Mouse (Mus musculus): ENCODE results near the gene Slc11a1. TPM values are rescaled to one million over a fixed set of nuclear protein-coding genes. Genes with fewer than 3 reads are reported as not detected.
"Not testable (repeated sequence)": the region's sequence is repeated elsewhere in the genome, so short reads cannot be mapped to it uniquely, and the experiment has no call there.

Gene Slc11a1
- polyA plus RNA-seq, 1 experiment from 2014 or later: 1.8 TPM

- Histone ChIP-seq H3K27me3 (no peaks in the 10 kb centered on the region), H3K36me3 (peaks cover 7% of the 10 kb centered on the region), H3K9ac (no peak overlapping the region), H3K27ac (no peak overlapping the region), H3K9me3 (no peaks in the 10 kb centered on the region), H3K4me1 (peaks cover 10% of the 10 kb centered on the region), H3K4me3 (no peak overlapping the region), H3K4me2 (no peak overlapping the region)
- WGBS: 63% methylated on average over 4 of the region's 4 CpGs
- no peak for ATAC-seq (ENCODE audit: insufficient number of reproducible peaks, insufficient read depth, low FRiP score, low TSS enrichment, low read depth)
Measured at GRCm38 (mm10) chr1:74338626-74339025, 36.4 kb upstream of the Slc11a1 start.

GRCm38 (mm10) chr1:74339917-74340316, 35.1 kb upstream of the Slc11a1 start:
- no peak overlapping the region for H3K9ac ChIP-seq
- H3K36me3 ChIP-seq: peaks cover 7% of the 10 kb centered on the region
- H3K4me3 ChIP-seq: no peak overlapping the region
- 89% methylated on average over 9 of the region's 9 CpGs for WGBS
- peaks cover 5% of the 10 kb centered on the region; the same call in 1 of the 2 replicates for H3K4me1 ChIP-seq
- H3K9me3 ChIP-seq: no peaks in the 10 kb centered on the region
- ATAC-seq (ENCODE audit: insufficient number of reproducible peaks, insufficient read depth, low FRiP score, low TSS enrichment, low read depth): no peak
- H3K4me2 ChIP-seq: no peak overlapping the region
- H3K27ac ChIP-seq: no peak overlapping the region
- no peaks in the 10 kb centered on the region for H3K27me3 ChIP-seq

GRCm38 (mm10) chr1:74340361-74340764, 34.6 kb upstream of the Slc11a1 start:
- no peak overlapping the region for H3K27ac ChIP-seq
- H3K4me1 ChIP-seq: peaks cover under 1% of the 10 kb centered on the region; the same call in 1 of the 2 replicates
- H3K4me2 ChIP-seq: no peak overlapping the region
- H3K9me3 ChIP-seq: no peaks in the 10 kb centered on the region
- 95% methylated on average over 6 of the region's 6 CpGs for WGBS
- peaks cover 7% of the 10 kb centered on the region for H3K36me3 ChIP-seq
- ATAC-seq (ENCODE audit: insufficient number of reproducible peaks, insufficient read depth, low FRiP score, low TSS enrichment, low read depth): no peak
- H3K9ac ChIP-seq: no peak overlapping the region
- no peak overlapping the region for H3K4me3 ChIP-seq
- no peaks in the 10 kb centered on the region for H3K27me3 ChIP-seq

GRCm38 (mm10) chr1:74340992-74341391, 34.0 kb upstream of the Slc11a1 start:
- not testable (repeated sequence) for H3K9ac ChIP-seq; H3K4me2 ChIP-seq; H3K36me3 ChIP-seq; ATAC-seq (ENCODE audit: insufficient number of reproducible peaks, insufficient read depth, low FRiP score, low TSS enrichment, low read depth); H3K4me3 ChIP-seq; H3K9me3 ChIP-seq; H3K27ac ChIP-seq; H3K27me3 ChIP-seq; H3K4me1 ChIP-seq
- 82% methylated on average over 4 of the region's 4 CpGs for WGBS

- Histone ChIP-seq H3K27ac (no peak overlapping the region), H3K27me3 (no peaks in the 10 kb centered on the region), H3K4me3 (no peak overlapping the region), H3K9ac (no peak overlapping the region), H3K9me3 (no peaks in the 10 kb centered on the region), H3K4me2 (no peak overlapping the region), H3K36me3 (peaks cover 7% of the 10 kb centered on the region), H3K4me1 (no peaks in the 10 kb centered on the region; the same call in 1 of the 2 replicates)
- WGBS: 88% methylated on average over 7 of the region's 7 CpGs
- ATAC-seq (ENCODE audit: insufficient number of reproducible peaks, insufficient read depth, low FRiP score, low TSS enrichment, low read depth): no peak
Measured at GRCm38 (mm10) chr1:74341898-74342297, 33.1 kb upstream of the Slc11a1 start.

- Histone ChIP-seq H3K27me3 (no peaks in the 10 kb centered on the region), H3K4me2 (no peak overlapping the region), H3K27ac (no peak overlapping the region), H3K4me1 (no peaks in the 10 kb centered on the region; the same call in 1 of the 2 replicates), H3K36me3 (peaks cover 7% of the 10 kb centered on the region), H3K9me3 (no peaks in the 10 kb centered on the region), H3K9ac (no peak overlapping the region), H3K4me3 (no peak overlapping the region)
- ATAC-seq (ENCODE audit: insufficient number of reproducible peaks, insufficient read depth, low FRiP score, low TSS enrichment, low read depth): no peak
- WGBS: 92% methylated on average over 1 of the region's 1 CpGs
Measured at GRCm38 (mm10) chr1:74342308-74342707, 32.7 kb upstream of the Slc11a1 start.

- no peak overlapping the region for H3K4me2 ChIP-seq
- peaks cover 7% of the 10 kb centered on the region for H3K36me3 ChIP-seq
- H3K27me3 ChIP-seq: no peaks in the 10 kb centered on the region
- no peak overlapping the region for H3K27ac ChIP-seq
- no peak overlapping the region for H3K4me3 ChIP-seq
- H3K9ac ChIP-seq: no peak overlapping the region
- H3K4me1 ChIP-seq: no peaks in the 10 kb centered on the region; the same call in 1 of the 2 replicates
- ATAC-seq (ENCODE audit: insufficient number of reproducible peaks, insufficient read depth, low FRiP score, low TSS enrichment, low read depth): no peak
- H3K9me3 ChIP-seq: no peaks in the 10 kb centered on the region
- 72% methylated on average over 5 of the region's 5 CpGs for WGBS
Measured at GRCm38 (mm10) chr1:74343161-74343560, 31.8 kb upstream of the Slc11a1 start.

- Histone ChIP-seq H3K36me3 (peaks cover 16% of the 10 kb centered on the region), H3K27me3 (no peaks in the 10 kb centered on the region), H3K4me1 (no peaks in the 10 kb centered on the region), H3K9ac (no peak overlapping the region), H3K4me3 (no peak overlapping the region), H3K27ac (no peak overlapping the region), H3K9me3 (no peaks in the 10 kb centered on the region), H3K4me2 (no peak overlapping the region)
- ATAC-seq (ENCODE audit: insufficient number of reproducible peaks, insufficient read depth, low FRiP score, low TSS enrichment, low read depth): no peak
- WGBS: 74% methylated on average over 11 of the region's 11 CpGs
Measured at GRCm38 (mm10) chr1:74344163-74344916, 30.7 kb upstream of the Slc11a1 start.

- peaks cover 48% of the 10 kb centered on the region for H3K36me3 ChIP-seq
- 89% methylated on average over 13 of the region's 13 CpGs for WGBS
- H3K27ac ChIP-seq: no peak overlapping the region
- no peak overlapping the region for H3K4me2 ChIP-seq
- H3K27me3 ChIP-seq: no peaks in the 10 kb centered on the region
- no peaks in the 10 kb centered on the region for H3K4me1 ChIP-seq
- no peaks in the 10 kb centered on the region for H3K9me3 ChIP-seq
- ATAC-seq (ENCODE audit: insufficient number of reproducible peaks, insufficient read depth, low FRiP score, low TSS enrichment, low read depth): no peak
- no peak overlapping the region for H3K9ac ChIP-seq
- H3K4me3 ChIP-seq: no peak overlapping the region
Measured at GRCm38 (mm10) chr1:74351185-74351769, 23.7 kb upstream of the Slc11a1 start.

GRCm38 (mm10) chr1:74352532-74353096, 22.4 kb upstream of the Slc11a1 start:
- H3K4me1 ChIP-seq: no peaks in the 10 kb centered on the region
- no peak overlapping the region for H3K9ac ChIP-seq
- no peaks in the 10 kb centered on the region for H3K9me3 ChIP-seq
- H3K4me2 ChIP-seq: no peak overlapping the region
- 72% methylated on average over 5 of the region's 5 CpGs for WGBS
- no peak overlapping the region for H3K27ac ChIP-seq
- H3K4me3 ChIP-seq: no peak overlapping the region
- H3K36me3 ChIP-seq: peaks cover 48% of the 10 kb centered on the region
- H3K27me3 ChIP-seq: no peaks in the 10 kb centered on the region
- ATAC-seq (ENCODE audit: insufficient number of reproducible peaks, insufficient read depth, low FRiP score, low TSS enrichment, low read depth): no peak

GRCm38 (mm10) chr1:74353453-74354229, 21.4 kb upstream of the Slc11a1 start:
- H3K9ac ChIP-seq: no peak overlapping the region
- H3K27me3 ChIP-seq: no peaks in the 10 kb centered on the region
- no peak overlapping the region for H3K4me3 ChIP-seq
- no peaks in the 10 kb centered on the region for H3K4me1 ChIP-seq
- H3K4me2 ChIP-seq: no peak overlapping the region
- no peak overlapping the region for H3K27ac ChIP-seq
- ATAC-seq (ENCODE audit: insufficient number of reproducible peaks, insufficient read depth, low FRiP score, low TSS enrichment, low read depth): no peak
- no peaks in the 10 kb centered on the region for H3K9me3 ChIP-seq
- 91% methylated on average over 9 of the region's 9 CpGs for WGBS
- peaks cover 47% of the 10 kb centered on the region for H3K36me3 ChIP-seq
